Mouse (Mus musculus): Measurements from ENCODE around the gene 1700093K21Rik. TPM values are rescaled to one million over a fixed set of nuclear protein-coding genes. Genes with fewer than 3 reads are reported as not detected.

The 1700093K21Rik gene
- polyA plus RNA-seq (2012; rRNA removed): 0.41 and 0.60 TPM in 2 replicates
- polyA plus RNA-seq (2014; fragmentation: Nextera tagmentation; extraction: Ambion mirVana): 0.26 TPM in 1 of 2 replicates, not detected in the other

DNA sequence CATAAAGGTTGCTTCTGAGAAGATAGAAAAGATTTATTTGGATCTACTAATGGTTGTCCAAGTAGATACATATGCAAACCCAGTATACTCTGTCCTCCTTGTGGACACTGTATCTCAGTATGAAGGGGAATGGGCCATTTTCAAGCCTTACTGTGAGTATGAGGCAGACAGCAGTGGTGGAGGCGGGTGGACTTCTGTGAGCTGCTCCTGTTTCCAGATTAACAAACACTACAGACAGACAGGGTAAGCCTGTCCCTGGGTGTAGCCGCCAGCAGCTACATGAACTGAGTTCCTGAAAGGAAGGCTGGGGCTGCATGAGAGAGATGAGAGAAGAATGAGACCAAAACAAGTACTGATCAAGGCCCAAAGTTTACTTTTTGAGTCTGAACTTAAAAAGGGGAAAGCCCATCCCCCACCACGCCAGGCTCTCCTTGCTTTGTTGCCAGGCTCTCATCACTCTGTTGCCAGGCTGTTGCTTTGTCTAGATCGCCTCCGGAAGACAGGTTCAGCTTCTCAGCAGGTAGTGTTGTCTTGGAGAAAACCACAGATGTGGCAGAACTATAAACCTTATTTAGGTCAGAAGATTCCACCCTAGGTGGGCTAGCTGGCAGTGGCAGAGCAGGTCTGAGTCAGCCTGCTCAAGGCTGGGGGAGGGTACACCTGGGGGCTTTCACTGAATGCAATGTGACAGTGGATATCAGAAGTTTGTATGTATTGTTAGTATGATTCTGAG lies at the start of gene 1700093K21Rik:
1700093K21Rik (minus strand) TSS at position 683 of the 733 bp plus-strand sequence.
- ATAC-seq (ENCODE audit: low FRiP score, low read depth): no peak
- Histone ChIP-seq H3K9ac (ENCODE audit: low read depth, low read length, severe bottlenecking) (no peak within 1 kb of the TSS), H3K4me2 (replicated peaks; ENCODE audit: low read depth, low read length, severe bottlenecking) (no peak within 1 kb of the TSS), H3K36me3 (ENCODE audit: control insufficient read depth, insufficient read depth, low read length) (no peaks in the 10 kb centered on the region), H3K9me3 (ENCODE audit: control insufficient read depth, low read length) (no peaks in the 10 kb centered on the region), H3K4me3 (replicated peaks; ENCODE audit: low read length) (no peak within 1 kb of the TSS), H3K27ac (replicated peaks; ENCODE audit: low read depth, low read length) (no peak within 1 kb of the TSS), H3K4me1 (ENCODE audit: control insufficient read depth, insufficient read depth, low read length) (no peaks in the 10 kb centered on the region), H3K27me3 (ENCODE audit: control insufficient read depth, insufficient read depth, low read length) (no peaks in the 10 kb centered on the region)
- DNase-seq (ENCODE audit: low spot score): no peak
- WGBS: 42% methylated on average over 5 of the region's 5 CpGs
- no peak for TF ChIP-seq POLR2A (IDR thresholded peaks at IDR 0.05; ENCODE audit: borderline replicate concordance, extremely low read depth, insufficient read depth, insufficient read length)

DNA sequence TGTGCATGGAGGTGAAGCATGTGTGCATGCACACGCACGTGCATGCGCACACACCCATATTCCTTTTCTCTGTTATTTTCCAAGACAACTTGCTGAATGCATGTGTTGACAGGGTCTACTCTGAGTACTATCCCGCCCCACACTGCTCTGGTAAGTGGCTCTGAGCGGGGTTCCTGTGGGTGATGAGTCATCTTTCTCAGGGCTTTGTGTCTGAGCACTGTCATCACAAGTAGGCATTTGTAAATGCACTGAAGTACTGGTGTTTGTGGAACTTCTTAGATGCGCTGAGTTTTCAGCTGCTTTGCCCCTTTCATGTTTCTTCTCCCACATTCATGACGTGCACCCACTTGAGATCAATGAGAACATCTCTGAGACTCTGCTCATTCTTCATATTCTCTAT lies 49.2 kb upstream of the 1700093K21Rik start:
- H3K27ac ChIP-seq (replicated peaks; ENCODE audit: low read depth, low read length): no peak overlapping the region
- no peak overlapping the region for H3K4me2 ChIP-seq (replicated peaks; ENCODE audit: low read depth, low read length, severe bottlenecking)
- H3K36me3 ChIP-seq (ENCODE audit: control insufficient read depth, insufficient read depth, low read length): peaks cover 14% of the 10 kb centered on the region
- ATAC-seq (ENCODE audit: low FRiP score, low read depth): no peak
- H3K9me3 ChIP-seq (ENCODE audit: control insufficient read depth, low read length): no peaks in the 10 kb centered on the region
- no peak overlapping the region for H3K9ac ChIP-seq (ENCODE audit: low read depth, low read length, severe bottlenecking)
- WGBS: 94% methylated on average over 7 of the region's 7 CpGs
- H3K4me3 ChIP-seq (replicated peaks; ENCODE audit: low read length): no peak overlapping the region
- no peak for TF ChIP-seq POLR2A (IDR thresholded peaks at IDR 0.05; ENCODE audit: borderline replicate concordance, extremely low read depth, insufficient read depth, insufficient read length)
- H3K4me1 ChIP-seq (ENCODE audit: control insufficient read depth, insufficient read depth, low read length): no peaks in the 10 kb centered on the region
- no peak for DNase-seq (ENCODE audit: low spot score)
- no peaks in the 10 kb centered on the region for H3K27me3 ChIP-seq (ENCODE audit: control insufficient read depth, insufficient read depth, low read length)

DNA sequence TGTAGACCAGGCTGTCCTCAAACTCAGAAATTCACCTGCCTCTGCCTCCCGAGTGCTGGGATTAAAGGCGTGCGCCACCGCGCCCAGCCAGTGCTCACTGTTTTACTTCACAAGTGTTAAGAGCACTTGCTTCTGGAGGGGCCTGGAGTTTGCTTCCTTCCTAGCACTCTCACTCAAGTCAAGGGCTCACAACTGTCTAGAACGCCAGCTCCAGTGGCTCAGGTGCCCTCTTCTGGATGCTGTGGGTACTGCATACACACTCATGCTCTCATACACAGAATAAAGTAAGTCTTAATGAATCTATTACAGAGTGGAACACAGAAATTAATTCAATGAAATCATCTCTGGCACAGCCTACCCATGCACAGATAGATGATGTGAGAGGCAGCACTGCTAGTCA lies 44.8 kb upstream of the 1700093K21Rik start:
- no peaks in the 10 kb centered on the region for H3K4me1 ChIP-seq (ENCODE audit: control insufficient read depth, insufficient read depth, low read length)
- no peaks in the 10 kb centered on the region for H3K9me3 ChIP-seq (ENCODE audit: control insufficient read depth, low read length)
- WGBS: 57% methylated on average over 6 of the region's 6 CpGs
- no peak for ATAC-seq (ENCODE audit: low FRiP score, low read depth)
- no peak overlapping the region for H3K4me3 ChIP-seq (replicated peaks; ENCODE audit: low read length)
- DNase-seq (ENCODE audit: low spot score): peak; percentile 55
- no peak overlapping the region for H3K4me2 ChIP-seq (replicated peaks; ENCODE audit: low read depth, low read length, severe bottlenecking)
- H3K27me3 ChIP-seq (ENCODE audit: control insufficient read depth, insufficient read depth, low read length): no peaks in the 10 kb centered on the region
- peaks cover under 1% of the 10 kb centered on the region for H3K36me3 ChIP-seq (ENCODE audit: control insufficient read depth, insufficient read depth, low read length)
- H3K9ac ChIP-seq (ENCODE audit: low read depth, low read length, severe bottlenecking): no peak overlapping the region
- no peak overlapping the region for H3K27ac ChIP-seq (replicated peaks; ENCODE audit: low read depth, low read length)
- no peak for TF ChIP-seq POLR2A (IDR thresholded peaks at IDR 0.05; ENCODE audit: borderline replicate concordance, extremely low read depth, insufficient read depth, insufficient read length)

DNA sequence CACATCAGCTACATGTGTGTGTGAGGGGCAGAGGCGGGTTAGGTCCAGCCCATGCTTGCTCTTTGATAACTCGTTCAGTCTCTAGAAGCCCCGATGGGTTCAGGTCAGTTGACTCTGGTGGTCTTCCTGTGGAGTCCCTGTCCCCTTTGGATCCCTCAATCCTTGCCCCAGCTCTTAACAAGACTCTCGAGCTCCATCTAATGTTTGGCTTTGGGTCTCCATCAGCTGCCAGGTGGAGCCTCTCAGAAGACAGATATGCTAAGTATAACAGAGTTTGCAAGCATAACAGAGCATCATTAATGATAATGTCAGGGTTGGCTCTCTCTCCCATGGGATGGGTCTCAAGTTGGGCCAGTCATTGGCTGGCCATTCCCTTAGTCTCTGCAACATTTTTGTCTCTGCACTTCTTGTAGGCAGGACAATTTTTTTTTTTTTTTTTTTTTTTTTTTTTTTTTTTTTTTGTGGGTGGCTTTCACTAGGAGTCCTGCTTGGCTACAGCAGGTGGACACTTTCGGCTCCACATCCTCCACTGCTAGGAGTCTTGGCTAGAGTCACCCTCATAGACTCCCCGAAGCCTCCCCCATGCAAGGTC lies 36.2 kb upstream of the 1700093K21Rik start:
- ATAC-seq (ENCODE audit: low FRiP score, low read depth): no peak
- no peaks in the 10 kb centered on the region for H3K36me3 ChIP-seq (ENCODE audit: control insufficient read depth, insufficient read depth, low read length)
- no peaks in the 10 kb centered on the region for H3K9me3 ChIP-seq (ENCODE audit: control insufficient read depth, low read length)
- no peak overlapping the region for H3K9ac ChIP-seq (ENCODE audit: low read depth, low read length, severe bottlenecking)
- no peak for TF ChIP-seq POLR2A (IDR thresholded peaks at IDR 0.05; ENCODE audit: borderline replicate concordance, extremely low read depth, insufficient read depth, insufficient read length)
- WGBS: 70% methylated on average over 6 of the region's 6 CpGs
- H3K27me3 ChIP-seq (ENCODE audit: control insufficient read depth, insufficient read depth, low read length): no peaks in the 10 kb centered on the region
- H3K4me1 ChIP-seq (ENCODE audit: control insufficient read depth, insufficient read depth, low read length): no peaks in the 10 kb centered on the region
- DNase-seq (ENCODE audit: low spot score): no peak
- no peak overlapping the region for H3K4me3 ChIP-seq (replicated peaks; ENCODE audit: low read length)
- no peak overlapping the region for H3K4me2 ChIP-seq (replicated peaks; ENCODE audit: low read depth, low read length, severe bottlenecking)
- no peak overlapping the region for H3K27ac ChIP-seq (replicated peaks; ENCODE audit: low read depth, low read length)

DNA sequence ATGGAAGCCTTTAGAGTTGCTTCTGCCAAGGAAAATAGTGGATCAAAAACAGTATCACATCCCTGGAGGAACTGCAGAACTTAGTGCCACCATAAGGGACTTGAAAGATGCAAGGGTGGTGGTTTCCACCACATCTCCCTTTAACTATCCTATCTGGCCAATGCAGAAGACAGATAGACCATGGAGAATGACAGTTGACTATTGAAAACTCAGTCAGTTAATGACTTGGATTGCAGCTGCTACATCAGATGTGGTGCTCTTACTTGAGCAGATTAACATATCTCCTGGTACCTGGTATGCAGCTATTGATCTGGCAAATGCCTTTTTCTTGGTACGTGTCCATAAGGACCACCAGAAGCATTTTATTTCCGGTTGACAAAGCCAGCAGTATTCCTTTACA lies 16.5 kb upstream of the 1700093K21Rik start:
- TF ChIP-seq POLR2A (IDR thresholded peaks at IDR 0.05; ENCODE audit: borderline replicate concordance, extremely low read depth, insufficient read depth, insufficient read length): no peak
- Histone ChIP-seq H3K4me3 (replicated peaks; ENCODE audit: low read length) (no peak overlapping the region), H3K27ac (replicated peaks; ENCODE audit: low read depth, low read length) (no peak overlapping the region), H3K27me3 (ENCODE audit: control insufficient read depth, insufficient read depth, low read length) (no peaks in the 10 kb centered on the region), H3K9me3 (ENCODE audit: control insufficient read depth, low read length) (no peaks in the 10 kb centered on the region), H3K4me2 (replicated peaks; ENCODE audit: low read depth, low read length, severe bottlenecking) (no peak overlapping the region), H3K4me1 (ENCODE audit: control insufficient read depth, insufficient read depth, low read length) (no peaks in the 10 kb centered on the region), H3K36me3 (ENCODE audit: control insufficient read depth, insufficient read depth, low read length) (no peaks in the 10 kb centered on the region), H3K9ac (ENCODE audit: low read depth, low read length, severe bottlenecking) (no peak overlapping the region)
- ATAC-seq (ENCODE audit: low FRiP score, low read depth) (no peak), DNase-seq (ENCODE audit: low spot score) (no peak)
- 86% methylated on average over 2 of the region's 2 CpGs for WGBS

All from limb, embryonic 14.5 days (tissue).